Mouse (Mus musculus) Patski (cell line): ENCODE data around the gene Wdr82. TPM values are rescaled to one million over a fixed set of nuclear protein-coding genes. Genes with fewer than 3 reads are reported as not detected.

Source experiments
- ATAC-seq: fragments of 100-300 bp; one replicate; pipeline ENCODE4 v1.8.0; 2021
- CTCF ChIA-PET: fragments of 350-600 bp; sonication (Branson Sonifier 250); formaldehyde crosslinking; loops from one replicate; lab custom pipeline; 2022; ENCODE audit warnings: inconsistent platforms; lab: Charles Lee
- POLR2A ChIA-PET: fragments of 350-600 bp; sonication (Branson Sonifier 250); formaldehyde crosslinking; loops from one replicate; lab custom pipeline; 2022; ENCODE audit warnings: antibody characterized with exemption, inconsistent platforms; lab: Charles Lee
- DNase-seq: peaks from one replicate; pipeline ENCODE4 v3.0.0-alpha.2; 2011; ENCODE audit warnings: low read depth, low spot score
- H3K27me3 ChIP-seq: fragments of 371-371 bp; one replicate; pipeline ENCODE4 v1.5.1; 2021
- CTCF ChIP-seq: fragments of 100-300 bp; IDR thresholded peaks from one replicate; pipeline ENCODE4 v1.5.1; 2021
- in situ Hi-C: fragments of 300-500 bp; cut with MboI; formaldehyde crosslinking; loops from 3 replicates; pipeline ENCODE4 v1.11.1; 2018; ENCODE audit warnings: low pct_unique_long_range_greater_than_20kb, mixed read lengths
- polyA plus RNA-seq: library from polyadenylated mRNA; unstranded; gene quantifications from one replicate; pipeline ENCODE4 v1.2.3, GENCODE M21; 2021

The Wdr82 gene
- polyA plus RNA-seq, 1 experiment from 2014 or later: 82.0 TPM

GRCm38 (mm10) chr9:106175552-106176200 lies 4.9 kb downstream of the Wdr82 start:
- ChIA-PET POLR2A (no interaction called here), CTCF (no interaction called here)
- in situ Hi-C loops: loop anchor here (25.0 kb wide), 1 partner anchor 1137 kb away; no protein-coding TSS in a partner anchor
- no peak for TF ChIP-seq CTCF
- ATAC-seq (no peak), DNase-seq (no peak)
- no peaks in the 10 kb centered on the region for H3K27me3 ChIP-seq

- no peaks in the 10 kb centered on the region for H3K27me3 ChIP-seq
- DNase-seq (no peak), ATAC-seq (no peak)
- POLR2A ChIA-PET: interaction anchor here (0.8 kb wide), 1 partner anchor 23 kb away, joined by 3 read pairs; the partner anchor contains the start of gene Ppm1m
- TF ChIP-seq CTCF: no peak
- CTCF ChIA-PET: interaction anchor here (0.8 kb wide), 1 partner anchor 13 kb away, joined by 3 read pairs; no protein-coding TSS in a partner anchor
- in situ Hi-C loops: loop anchor here (25.0 kb wide), 1 partner anchor 1136 kb away; no protein-coding TSS in a partner anchor
Measured at GRCm38 (mm10) chr9:106176769-106177168, 6.0 kb downstream of the Wdr82 start.

DNA sequence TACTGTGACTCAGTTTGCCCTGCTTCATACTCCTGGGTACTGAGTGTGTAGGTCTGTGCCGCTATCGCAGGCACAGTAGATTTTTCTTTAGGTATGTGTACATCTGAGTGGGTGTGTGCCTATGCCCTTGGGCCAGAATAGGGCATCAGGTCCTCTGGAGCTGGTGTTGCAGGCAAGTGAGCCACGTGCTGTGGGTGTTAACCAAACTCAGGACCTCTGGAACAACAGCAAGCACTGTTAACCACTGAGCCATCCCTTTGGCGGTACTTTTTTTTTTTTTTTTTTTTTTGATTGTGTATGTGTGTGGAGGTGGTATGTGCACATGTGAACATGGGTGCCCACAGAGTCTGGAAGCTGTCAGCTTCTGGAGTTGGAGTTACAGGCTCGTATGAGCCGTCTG lies 7.1 kb downstream of the Wdr82 start:
- H3K27me3 ChIP-seq: no peaks in the 10 kb centered on the region
- DNase-seq (no peak), ATAC-seq (no peak)
- CTCF ChIA-PET: interaction anchor here (0.8 kb wide), 1 partner anchor 14 kb away, joined by 3 read pairs; no protein-coding TSS in a partner anchor
- no peak for TF ChIP-seq CTCF
- POLR2A ChIA-PET: interaction anchor here (0.8 to 1.1 kb wide), 2 partner anchors 12 to 22 kb away, joined by 3 read pairs; partner anchors contain the start of gene Ppm1m
- in situ Hi-C loops: loop anchor here (25.0 kb wide), 1 partner anchor 1135 kb away; no protein-coding TSS in a partner anchor

- in situ Hi-C loops: loop anchor here (25.0 kb wide), 1 partner anchor 1133 kb away; no protein-coding TSS in a partner anchor
- ChIA-PET CTCF (interaction anchor here (2.1 to 2.5 kb wide), 2 partner anchors 10 to 32 kb away, joined by 7 to 8 read pairs; no protein-coding TSS in a partner anchor), POLR2A (no interaction called here)
- no peaks in the 10 kb centered on the region for H3K27me3 ChIP-seq
- DNase-seq (no peak), ATAC-seq (no peak)
- TF ChIP-seq CTCF: no peak
Measured at GRCm38 (mm10) chr9:106179454-106179853, 8.7 kb downstream of the Wdr82 start.

DNA sequence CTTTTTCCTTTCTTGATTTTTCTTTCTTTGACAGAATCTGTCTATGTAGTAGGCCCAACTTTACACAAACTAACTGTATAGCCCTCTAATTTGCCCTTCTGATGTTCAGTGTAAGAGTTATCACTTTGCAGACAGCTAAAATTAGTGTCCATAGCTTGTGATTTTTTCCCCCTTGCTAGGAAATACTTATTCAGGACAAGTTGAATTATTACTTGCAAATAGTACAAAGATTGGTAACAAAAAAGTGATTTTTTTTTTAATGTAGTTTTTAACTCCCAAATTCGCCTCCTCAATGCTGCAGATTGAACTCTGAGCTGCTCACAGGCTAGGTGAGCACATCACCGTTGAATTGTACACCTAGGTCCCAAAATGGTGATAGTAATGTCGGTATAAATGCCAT lies 9.2 kb downstream of the Wdr82 start:
- H3K27me3 ChIP-seq: no peaks in the 10 kb centered on the region
- TF ChIP-seq CTCF: no peak
- POLR2A ChIA-PET: no interaction called here
- CTCF ChIA-PET: interaction anchor here (2.1 to 2.5 kb wide), 2 partner anchors 9 to 32 kb away, joined by 7 to 8 read pairs; no protein-coding TSS in a partner anchor
- in situ Hi-C loops: loop anchor here (25.0 kb wide), 1 partner anchor 1132 kb away; no protein-coding TSS in a partner anchor
- ATAC-seq: no peak
- no peak for DNase-seq

- ChIA-PET CTCF (interaction anchor here (0.7 to 1.0 kb wide), 2 partner anchors 10 to 69 kb away, joined by 3 read pairs; no protein-coding TSS in a partner anchor), POLR2A (no interaction called here)
- in situ Hi-C loops: loop anchor here (25.0 kb wide), 1 partner anchor 1130 kb away; no protein-coding TSS in a partner anchor
- DNase-seq (no peak), ATAC-seq (no peak)
- no peak for TF ChIP-seq CTCF
- H3K27me3 ChIP-seq: no peaks in the 10 kb centered on the region
Measured at GRCm38 (mm10) chr9:106182146-106182545, 11.4 kb downstream of the Wdr82 start.

DNA sequence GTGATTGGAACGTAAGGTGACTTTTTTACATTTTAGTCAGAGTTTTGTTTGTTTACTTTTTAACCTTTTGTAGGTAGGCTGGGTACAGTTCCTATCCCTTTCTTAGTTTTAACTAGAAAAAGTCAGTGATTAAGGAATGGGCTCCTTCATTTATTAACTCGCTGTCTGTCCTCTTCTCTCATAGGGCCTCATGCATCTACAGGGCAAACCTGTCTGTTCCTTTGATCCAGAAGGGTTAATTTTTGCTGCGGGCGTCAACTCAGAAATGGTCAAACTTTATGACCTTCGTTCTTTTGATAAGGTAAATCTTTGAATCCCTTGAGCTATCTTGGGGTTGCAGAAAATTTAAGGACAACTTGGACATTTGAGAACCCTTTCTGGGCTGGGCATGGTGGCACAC lies 13.3 kb downstream of the Wdr82 start:
- DNase-seq (no peak), ATAC-seq (no peak)
- in situ Hi-C loops: loop anchor here (25.0 kb wide), 1 partner anchor 1128 kb away; no protein-coding TSS in a partner anchor
- POLR2A ChIA-PET: no interaction called here
- H3K27me3 ChIP-seq: no peaks in the 10 kb centered on the region
- CTCF ChIA-PET: interaction anchor here (1.1 to 1.2 kb wide), 3 partner anchors 9 to 97 kb away, joined by 3 to 4 read pairs (median 3); partner anchors contain the start of gene Poc1a
- TF ChIP-seq CTCF: no peak

GRCm38 (mm10) chr9:106191355-106191754 lies 20.6 kb downstream of the Wdr82 start:
- in situ Hi-C loops: loop anchor here (25.0 kb wide), 1 partner anchor 1121 kb away; no protein-coding TSS in a partner anchor
- no peaks in the 10 kb centered on the region for H3K27me3 ChIP-seq
- TF ChIP-seq CTCF: no peak
- CTCF ChIA-PET: interaction anchor here (1.3 to 3.2 kb wide), 3 partner anchors 19 to 79 kb away, joined by 3 to 16 read pairs (median 13); partner anchors contain the start of gene Wdr82
- ATAC-seq: no peak
- no peak for DNase-seq
- POLR2A ChIA-PET: interaction anchor here (0.5 to 2.0 kb wide), 3 partner anchors 20 to 84 kb away, joined by 3 to 5 read pairs (median 3); no protein-coding TSS in a partner anchor

DNA sequence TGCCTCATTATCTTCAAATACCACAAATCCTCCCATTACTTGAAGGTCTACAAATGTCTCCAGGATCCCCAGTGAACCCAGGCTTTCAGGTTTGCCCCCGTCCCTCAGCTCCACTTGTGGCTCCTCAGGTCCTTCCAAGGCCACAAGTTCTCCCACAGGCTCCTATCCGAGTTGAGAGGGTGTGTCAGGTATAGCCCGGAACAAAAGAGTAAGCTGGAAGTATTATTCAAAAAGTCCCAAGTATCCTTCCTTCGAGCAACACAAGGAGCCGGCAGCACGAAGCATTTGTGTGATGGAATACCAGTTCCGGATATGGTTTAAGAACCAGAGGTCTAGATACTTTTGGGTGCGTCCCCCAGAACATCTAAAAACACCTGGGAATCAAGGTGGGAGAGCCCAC lies 21.3 kb downstream of the Wdr82 start:
- ChIA-PET POLR2A (interaction anchor here (0.7 to 2.0 kb wide), 2 partner anchors 21 to 874 kb away, joined by 5 read pairs; no protein-coding TSS in a partner anchor), CTCF (interaction anchor here (1.3 to 3.2 kb wide), 3 partner anchors 20 to 79 kb away, joined by 3 to 16 read pairs (median 13); partner anchors contain the start of gene Wdr82)
- no peaks in the 10 kb centered on the region for H3K27me3 ChIP-seq
- ATAC-seq (no peak), DNase-seq (no peak)
- TF ChIP-seq CTCF: no peak
- in situ Hi-C loops: loop anchor here (25.0 kb wide), 1 partner anchor 1120 kb away; no protein-coding TSS in a partner anchor

- POLR2A ChIA-PET: interaction anchor here (0.7 to 2.0 kb wide), 3 partner anchors 22 to 873 kb away, joined by 3 to 5 read pairs (median 5); partner anchors contain the start of gene Poc1a
- no peak for ATAC-seq
- no peak for DNase-seq
- H3K27me3 ChIP-seq: no peaks in the 10 kb centered on the region
- in situ Hi-C loops: loop anchor here (25.0 kb wide), 1 partner anchor 1119 kb away; no protein-coding TSS in a partner anchor
- CTCF ChIA-PET: interaction anchor here (1.5 to 3.2 kb wide), 3 partner anchors 9 to 21 kb away, joined by 4 to 16 read pairs (median 13); partner anchors contain the start of gene Wdr82
- TF ChIP-seq CTCF: no peak
Measured at GRCm38 (mm10) chr9:106192998-106193397, 22.3 kb downstream of the Wdr82 start.
